In genomic region chr19:38372460-38373102, GRCm38 (mm10) we compare ENCODE assay signal across 11 mouse cellular contexts. TPM values are rescaled to one million over a fixed set of nuclear protein-coding genes. Genes with fewer than 3 reads are reported as not detected.
DNase-seq lines count a peak whose midpoint lies in the region; ATAC-seq and TF ChIP-seq lines count a peak whose summit lies in the region.
"Had no signal": no experiment of that assay in that cellular context is flagged by ENCODE, and none has a peak within 500 bp of the region (broad histone marks: within the 10 kb centered on the region; RNA-seq: fewer than 3 reads in every experiment).

No protein-coding gene starts in this region.

- DNase-seq in liver = no peak
- peak; percentile 52 for DNase-seq in kidney, adult 18-20 months
- peak; percentile 62 to 72 for DNase-seq in kidney, postnatal 25 days
- DNase-seq in stomach, postnatal 0 days (ENCODE audit: low spot score) = peak; percentile 54
- DNase-seq in layer of hippocampus, adult 2 months (ENCODE audit: low spot score in 2 of 2) = no peak
- DNase-seq in cerebellum, postnatal 14 days = no peak
- DNase-seq: cerebellum, adult 2 months; gastrocnemius, postnatal 25 days; liver, embryonic 13.5 days had no signal

- H3K4me1 ChIP-seq in liver, embryonic 16.5 days (ENCODE audit: control insufficient read depth, low read depth, low read length) = no peaks in the 10 kb centered on the region; the same call in 1 of the 2 replicates
- no peaks in the 10 kb centered on the region for H3K4me1 ChIP-seq in stomach, postnatal 0 days (replicated peaks; ENCODE audit: control insufficient read depth, insufficient read depth)
- H3K4me1 ChIP-seq: liver, embryonic 13.5 days had no signal

- H3K27ac ChIP-seq in liver, embryonic 16.5 days (ENCODE audit: low read length) = peak overlapping the region; percentile 48
- no peak overlapping the region for H3K27ac ChIP-seq in stomach, postnatal 0 days (replicated peaks)
- H3K27ac ChIP-seq in layer of hippocampus, adult 2 months = no peak overlapping the region
- H3K27ac ChIP-seq: liver, embryonic 13.5 days; midbrain, embryonic 15.5 days had no signal

- no peaks in the 10 kb centered on the region for H3K9me3 ChIP-seq in liver, embryonic 16.5 days (replicated peaks; ENCODE audit: control insufficient read depth, low read length)
- H3K9me3 ChIP-seq in stomach, postnatal 0 days (ENCODE audit: control insufficient read depth, low read length) = no peaks in the 10 kb centered on the region
- H3K9me3 ChIP-seq: liver, embryonic 13.5 days; midbrain, embryonic 15.5 days had no signal

- TF ChIP-seq CTCF in stomach, postnatal 0 days (IDR thresholded peaks at IDR 0.05; ENCODE audit: low read depth) = no peak
- TF ChIP-seq CTCF in layer of hippocampus, adult 2 months (conservative IDR thresholded peaks at IDR 0.05) = no peak

- no peak for TF ChIP-seq EP300 in stomach, postnatal 0 days (optimal IDR thresholded peaks at IDR 0.05)

- H3K4me2 ChIP-seq in liver, embryonic 16.5 days (ENCODE audit: low read depth, low read length) = no peak overlapping the region
- H3K4me2 ChIP-seq in stomach, postnatal 0 days (replicated peaks; ENCODE audit: low read depth) = no peak overlapping the region
- H3K4me2 ChIP-seq: liver, embryonic 13.5 days; midbrain, embryonic 15.5 days had no signal

- no peak overlapping the region for H3K9ac ChIP-seq in liver, embryonic 16.5 days (ENCODE audit: low read depth, low read length)
- H3K9ac ChIP-seq in stomach, postnatal 0 days (ENCODE audit: low read length) = no peak overlapping the region
- H3K9ac ChIP-seq: liver, embryonic 13.5 days; midbrain, embryonic 15.5 days had no signal

- peak; percentile 87 for ATAC-seq in liver, embryonic 16.5 days (ENCODE audit: low read depth)
- ATAC-seq in stomach, postnatal 0 days (ENCODE audit: low FRiP score, low TSS enrichment) = peak; percentile 80
- ATAC-seq: midbrain, embryonic 15.5 days had no signal

- H3K4me3 ChIP-seq in liver, embryonic 16.5 days (ENCODE audit: low read depth, low read length) = no peak overlapping the region
- H3K4me3 ChIP-seq in stomach, postnatal 0 days (ENCODE audit: low read depth, low read length) = no peak overlapping the region
- no peak overlapping the region for H3K4me3 ChIP-seq in layer of hippocampus, adult 2 months
- H3K4me3 ChIP-seq: liver, embryonic 13.5 days; midbrain, embryonic 15.5 days had no signal

- no peaks in the 10 kb centered on the region for H3K36me3 ChIP-seq in liver, embryonic 16.5 days (ENCODE audit: control insufficient read depth, insufficient read depth)
- no peaks in the 10 kb centered on the region for H3K36me3 ChIP-seq in stomach, postnatal 0 days (ENCODE audit: control insufficient read depth, insufficient read depth, low read length)
- H3K36me3 ChIP-seq: liver, embryonic 13.5 days; midbrain, embryonic 15.5 days had no signal

- H3K27me3 ChIP-seq in liver, embryonic 16.5 days (ENCODE audit: control insufficient read depth, insufficient read depth, low read depth, low read length) = no peaks in the 10 kb centered on the region
- no peaks in the 10 kb centered on the region for H3K27me3 ChIP-seq in stomach, postnatal 0 days (ENCODE audit: control insufficient read depth, insufficient read depth, low read length)
- H3K27me3 ChIP-seq: midbrain, embryonic 15.5 days had no signal

- WGBS in liver, embryonic 16.5 days (ENCODE audit: insufficient replicate concordance) = 29% methylated on average over 11 of the region's 11 CpGs
- WGBS in stomach, postnatal 0 days = 19% methylated on average over 11 of the region's 11 CpGs

RNA-seq across cellular contexts. Expression of gene Slc35g1, which starts 23.2 kb away (rescaled TPM):
- 3.1 and 3.4 TPM in 2 replicates for polyA plus RNA-seq in liver, embryonic 16.5 days (2015; fragmentation: Nextera tagmentation; extraction: Ambion mirVana)
- polyA plus RNA-seq in stomach, postnatal 0 days (2015; fragmentation: Nextera tagmentation; extraction: Ambion mirVana) = 20.9 and 27.3 TPM in 2 replicates
- total RNA-seq in layer of hippocampus, adult 2 months (2021) = 1 to 10 TPM; 2.4 to 3.1 TPM

Comparison
In these comparisons a context has a peak if more than half of its experiments do, and no peak if none do; other contexts are left out.
1. DNase-seq: peak in kidney, adult 18-20 months (single experiment), kidney, postnatal 25 days (2 of 2) and stomach, postnatal 0 days (single experiment); none in liver (single experiment), layer of hippocampus, adult 2 months (0 of 2) and cerebellum, postnatal 14 days (0 of 2).